Mouse (Mus musculus) embryonic facial prominence, embryonic 12.5 days (tissue): Measurements from ENCODE around the gene Ttc9b. TPM values are rescaled to one million over a fixed set of nuclear protein-coding genes. Genes with fewer than 3 reads are reported as not detected.

ENCODE experiments used
- ATAC-seq: fragments of 200-750 bp; cut with Nextera tagmentation; 2 replicates; pipeline ENCODE4 v1.8.0; 2017; ENCODE audit not compliant: insufficient number of reproducible peaks, insufficient read depth, low FRiP score, low TSS enrichment
- H3K27ac ChIP-seq: fragments of 300-500 bp; sonication (generic); 2 replicates; pipeline ENCODE4 v1.5.1; 2016; ENCODE audit warnings: mild to moderate bottlenecking
- H3K27me3 ChIP-seq: fragments of 300-500 bp; sonication (generic); 2 replicates; pipeline ENCODE4 v1.6.1; 2016; ENCODE audit warnings: mild to moderate bottlenecking, moderate library complexity
- H3K36me3 ChIP-seq: fragments of 300-500 bp; sonication (generic); 2 replicates; pipeline ENCODE4 v1.6.1; 2016; ENCODE audit warnings: mild to moderate bottlenecking
- H3K4me1 ChIP-seq: fragments of 300-500 bp; sonication (generic); 2 replicates; pipeline ENCODE4 v1.6.1; 2016
- H3K4me2 ChIP-seq: fragments of 300-500 bp; sonication (generic); replicated peaks from 2 replicates; pipeline ENCODE4 v1.6.1; 2016; ENCODE audit warnings: mild to moderate bottlenecking, moderate library complexity
- H3K4me3 ChIP-seq: fragments of 300-500 bp; sonication (generic); 2 replicates; pipeline ENCODE4 v1.5.1; 2016; ENCODE audit warnings: mild to moderate bottlenecking
- H3K9ac ChIP-seq: fragments of 300-500 bp; sonication (generic); 2 replicates; pipeline ENCODE4 v1.6.1; 2016; ENCODE audit warnings: mild to moderate bottlenecking, moderate library complexity
- H3K9me3 ChIP-seq: fragments of 300-500 bp; sonication (generic); 2 replicates; pipeline ENCODE4 v1.6.1; 2016; ENCODE audit warnings: mild to moderate bottlenecking, moderate library complexity
- WGBS: fragments of 180-500 bp; shearing (Covaris S2); methylation state at CpG from one replicate; pipeline ENCODE4 v1.1.7; 2016; 5-methylcytosine and 5-hydroxymethylcytosine counted together
- polyA plus RNA-seq: library from polyadenylated mRNA; unstranded; fragments of >200 nt; fragmentation: Nextera tagmentation; extraction: Ambion mirVana; gene quantifications from 2 replicates; pipeline ENCODE4 v1.2.1, GENCODE M21; 2016

The Ttc9b gene
- polyA plus RNA-seq, 1 experiment from 2014 or later, result 2.5 TPM

DNA sequence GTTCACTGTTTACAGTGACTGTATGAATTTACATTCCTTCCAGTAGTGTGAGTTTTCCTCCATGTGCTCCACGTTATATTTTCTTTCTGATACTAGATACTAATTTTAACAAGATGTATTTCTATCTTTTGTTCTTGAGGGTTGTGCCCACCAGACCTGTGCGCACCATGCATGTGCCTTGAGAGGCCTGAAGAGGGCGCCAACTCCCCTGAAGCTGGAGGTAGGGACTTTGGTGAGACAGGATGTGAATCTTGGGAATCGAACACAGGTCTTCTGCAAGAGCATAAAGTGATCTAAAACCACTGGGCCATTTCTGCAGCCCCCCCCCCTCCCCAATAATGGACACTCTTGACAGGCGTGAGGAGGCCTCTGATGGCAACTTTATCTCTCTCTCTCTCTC is 37.4 kb downstream of the Ttc9b start:
- no peaks in the 10 kb centered on the region for H3K36me3 ChIP-seq
- H3K4me3 ChIP-seq, result no peak overlapping the region
- no peak overlapping the region for H3K9ac ChIP-seq
- no peaks in the 10 kb centered on the region for H3K9me3 ChIP-seq
- H3K27ac ChIP-seq, result no peak overlapping the region
- H3K4me1 ChIP-seq, result 0 out of 2 replicates have a peak, but pooled peaks cover 9% of the 10 kb centered on the region
- ATAC-seq, result no peak
- WGBS, result 44% methylated on average over 5 of the region's 5 CpGs
- H3K4me2 ChIP-seq, result no peak overlapping the region
- H3K27me3 ChIP-seq, result no peaks in the 10 kb centered on the region

DNA sequence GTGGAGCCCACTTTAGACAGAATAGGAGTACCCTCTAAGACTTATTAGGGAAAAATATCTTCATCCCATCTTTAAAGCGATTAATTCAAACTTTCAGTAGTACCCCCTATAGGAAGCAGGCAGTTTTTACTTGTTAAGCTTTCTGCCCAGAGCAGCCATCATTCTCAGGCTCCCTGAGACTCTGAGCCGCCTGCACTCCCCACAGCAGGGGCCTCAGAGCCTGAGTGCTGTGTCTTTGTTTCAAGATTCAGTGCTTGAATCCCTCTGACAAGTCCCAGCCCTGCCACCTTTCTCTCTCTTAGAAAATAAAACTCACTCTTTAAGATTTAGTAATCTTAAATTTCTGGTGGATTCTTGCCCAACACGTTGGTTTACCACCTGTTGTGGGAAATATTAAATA is 43.0 kb downstream of the Ttc9b start:
- Histone ChIP-seq H3K4me1 (no peaks in the 10 kb centered on the region), H3K4me3 (no peak overlapping the region), H3K9ac (no peak overlapping the region), H3K4me2 (no peak overlapping the region), H3K36me3 (no peaks in the 10 kb centered on the region), H3K27ac (no peak overlapping the region), H3K9me3 (no peaks in the 10 kb centered on the region), H3K27me3 (no peaks in the 10 kb centered on the region)
- no peak for ATAC-seq
- WGBS, result 27% methylated on average over 3 of the region's 3 CpGs

Other genes starting within 250 kb of the Ttc9b start
- 0.27 and 0.51 TPM in 2 replicates for gene Sptbn4, start 206.2 kb upstream of the Ttc9b start, polyA plus RNA-seq
- gene Blvrb, start 205.9 kb upstream of the Ttc9b start, polyA plus RNA-seq, result 34.5 and 36.8 TPM in 2 replicates
- 29.9 and 33.1 TPM in 2 replicates for gene Sertad3, start 180.1 kb upstream of the Ttc9b start, polyA plus RNA-seq
- 31.1 and 32.0 TPM in 2 replicates for gene Sertad1, start 167.0 kb upstream of the Ttc9b start, polyA plus RNA-seq
- gene Prx, start 154.6 kb upstream of the Ttc9b start, polyA plus RNA-seq, result 5.6 and 6.2 TPM in 2 replicates
- gene Hipk4, start 130.6 kb upstream of the Ttc9b start, polyA plus RNA-seq, result 0.95 and 1.0 TPM in 2 replicates
- 68.1 and 77.9 TPM in 2 replicates for gene Pld3, start 100.7 kb upstream of the Ttc9b start, polyA plus RNA-seq
- 33.5 and 35.8 TPM in 2 replicates for gene 2310022A10Rik, start 100.7 kb upstream of the Ttc9b start, polyA plus RNA-seq
- 114 and 115 TPM in 2 replicates for gene Akt2, start 62.4 kb upstream of the Ttc9b start, polyA plus RNA-seq
- gene Map3k10, start 20.7 kb downstream of the Ttc9b start, polyA plus RNA-seq, result 14.0 and 16.6 TPM in 2 replicates
- gene Zfp607b, start 35.4 kb downstream of the Ttc9b start, polyA plus RNA-seq, result 4.0 and 5.8 TPM in 2 replicates
- gene Zfp60, start 77.5 kb downstream of the Ttc9b start, polyA plus RNA-seq, result 55.8 and 57.1 TPM in 2 replicates
- gene Zfp626, start 153.3 kb downstream of the Ttc9b start, polyA plus RNA-seq, result 2.2 and 3.1 TPM in 2 replicates
- gene Zfp59, start 184.7 kb downstream of the Ttc9b start, polyA plus RNA-seq, result 9.4 and 10.5 TPM in 2 replicates
- gene Zfp607a, start 203.6 kb downstream of the Ttc9b start, polyA plus RNA-seq, result 3.9 and 4.5 TPM in 2 replicates